Mouse (Mus musculus): ENCODE measurements around the gene Cys1.

Gene Cys1

DNA sequence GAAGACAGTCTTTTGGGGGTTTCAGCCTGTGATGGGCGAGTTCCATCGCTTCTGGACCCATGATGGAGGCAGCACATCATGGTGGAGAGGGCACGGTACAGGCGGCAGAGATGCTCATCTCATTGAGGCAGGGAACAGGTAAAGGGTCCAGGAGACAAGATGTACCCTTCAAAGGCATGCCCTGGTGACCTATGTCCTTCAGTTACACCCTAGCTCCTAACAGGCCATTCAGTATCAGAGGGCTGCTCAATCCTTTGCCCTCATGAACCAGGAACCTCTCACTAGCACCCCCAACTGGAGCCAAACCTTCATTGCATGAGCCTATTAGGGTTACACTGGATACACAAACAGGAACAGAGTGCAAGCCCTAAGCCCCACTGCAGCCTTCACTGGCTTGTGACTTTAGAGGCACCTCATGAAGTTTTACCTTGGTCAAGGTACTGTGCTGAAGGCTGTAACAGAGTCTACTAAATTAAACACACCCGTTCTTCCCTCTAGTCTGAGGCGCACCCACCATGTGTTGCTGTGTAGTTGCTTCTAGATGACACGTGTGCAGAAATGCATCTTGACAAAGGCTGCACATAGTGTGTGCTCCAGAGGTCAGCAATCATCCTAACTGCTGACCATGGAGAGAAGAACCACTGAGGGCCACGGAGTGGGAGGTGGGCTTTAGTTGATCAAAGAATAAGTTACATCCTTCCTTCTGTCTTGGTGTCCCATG is 16.0 kb upstream of the Cys1 start:
- DNase-seq = no peak

DNA sequence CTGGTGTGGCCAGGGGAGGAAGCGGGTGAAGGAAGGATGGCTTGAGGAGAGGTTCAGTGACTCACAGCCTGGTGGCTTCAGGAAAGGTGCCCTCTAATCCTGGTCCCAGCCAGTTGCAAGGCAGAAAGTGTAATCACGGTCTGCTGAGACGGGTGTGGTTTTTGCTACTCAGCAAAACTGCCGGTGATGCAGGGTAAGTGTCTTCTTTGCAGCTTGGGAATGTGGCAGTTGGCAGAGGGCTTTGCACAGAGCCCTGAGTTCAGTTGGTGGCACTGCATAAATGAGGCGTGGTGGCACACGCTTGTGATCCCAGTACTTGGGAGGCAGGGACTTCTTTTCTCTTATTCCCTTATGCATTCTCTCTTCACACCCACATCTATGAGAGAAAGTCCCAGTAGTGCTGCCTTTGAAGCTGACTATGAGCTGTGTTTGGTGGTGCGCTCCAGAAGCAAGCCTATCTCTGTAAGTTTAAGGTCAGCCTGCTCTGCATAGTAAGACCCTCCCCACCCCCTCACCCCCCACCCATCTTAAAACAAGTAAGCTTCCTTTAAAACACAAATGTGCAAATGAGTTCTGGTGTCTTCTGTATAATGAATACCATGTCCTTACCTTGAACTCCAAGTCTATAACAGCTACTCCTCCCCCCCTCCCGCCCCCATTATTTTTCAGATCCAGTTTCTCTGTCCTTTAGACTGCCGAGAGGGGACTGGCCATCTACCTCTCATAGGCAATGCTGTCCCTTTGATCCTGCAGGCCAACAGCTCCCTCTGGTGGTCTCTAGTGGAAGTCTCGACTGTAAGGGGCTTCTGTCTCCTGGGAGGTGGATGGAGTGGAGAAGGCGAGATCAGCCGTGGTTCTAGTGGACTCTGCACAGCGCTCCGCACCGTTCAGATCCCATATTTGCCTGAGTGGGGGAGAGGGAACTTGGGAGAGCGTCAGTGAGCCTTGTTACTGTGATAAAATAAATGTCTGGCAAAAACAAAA is 15.2 kb upstream of the Cys1 start:
- peak; percentile 92 for DNase-seq

DNA sequence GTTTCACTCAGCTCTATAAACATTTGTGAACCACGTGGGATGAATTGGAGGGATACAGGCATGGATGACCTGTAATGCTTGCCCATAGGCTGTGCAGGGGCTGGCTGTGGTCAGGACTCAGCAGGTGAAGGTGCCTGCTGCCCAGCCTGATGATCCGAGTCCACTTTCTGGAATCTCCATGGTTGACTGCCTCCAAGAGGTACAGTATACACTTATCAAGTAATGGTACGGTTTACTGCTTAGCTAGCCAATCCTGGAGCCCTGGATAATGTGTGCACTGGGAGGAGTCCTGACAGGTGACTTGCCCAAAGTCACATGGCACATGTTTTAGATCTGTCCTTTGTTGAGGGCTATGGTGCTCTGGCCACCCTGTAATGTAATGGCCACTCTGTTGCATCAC is 8.7 kb upstream of the Cys1 start:
- no peak for DNase-seq

DNA sequence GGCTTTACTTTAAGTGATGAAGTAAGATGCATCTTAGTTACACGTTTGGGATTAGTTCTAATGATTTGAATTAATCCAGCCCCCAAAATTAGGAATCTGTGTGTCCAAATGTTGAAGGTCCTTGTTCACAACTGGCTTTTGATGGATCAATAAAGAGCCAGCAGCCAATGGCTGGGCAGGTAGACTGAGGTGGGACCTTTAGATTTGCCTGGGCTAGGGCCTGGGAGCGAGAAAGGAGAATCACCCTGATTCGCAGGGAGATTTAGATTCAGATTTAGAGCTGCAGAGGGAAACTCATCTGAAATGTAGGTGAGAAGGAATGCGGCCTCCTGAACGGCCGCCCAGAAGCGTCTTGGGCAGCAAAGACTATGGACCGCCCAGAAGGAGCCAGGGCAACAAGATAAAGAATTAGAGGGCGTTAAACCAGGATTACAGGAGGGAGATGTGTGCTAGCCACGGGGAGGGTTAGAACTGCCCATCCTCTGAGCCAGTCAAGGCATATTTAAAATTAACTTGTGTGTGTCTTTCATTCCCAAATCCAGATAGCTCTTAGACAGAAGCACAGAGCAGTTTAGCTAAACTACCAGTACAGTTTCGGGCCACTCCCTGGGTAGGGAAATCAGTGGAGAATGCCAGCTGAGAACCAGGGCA is 5.2 kb upstream of the Cys1 start:
- no peak for DNase-seq

DNA sequence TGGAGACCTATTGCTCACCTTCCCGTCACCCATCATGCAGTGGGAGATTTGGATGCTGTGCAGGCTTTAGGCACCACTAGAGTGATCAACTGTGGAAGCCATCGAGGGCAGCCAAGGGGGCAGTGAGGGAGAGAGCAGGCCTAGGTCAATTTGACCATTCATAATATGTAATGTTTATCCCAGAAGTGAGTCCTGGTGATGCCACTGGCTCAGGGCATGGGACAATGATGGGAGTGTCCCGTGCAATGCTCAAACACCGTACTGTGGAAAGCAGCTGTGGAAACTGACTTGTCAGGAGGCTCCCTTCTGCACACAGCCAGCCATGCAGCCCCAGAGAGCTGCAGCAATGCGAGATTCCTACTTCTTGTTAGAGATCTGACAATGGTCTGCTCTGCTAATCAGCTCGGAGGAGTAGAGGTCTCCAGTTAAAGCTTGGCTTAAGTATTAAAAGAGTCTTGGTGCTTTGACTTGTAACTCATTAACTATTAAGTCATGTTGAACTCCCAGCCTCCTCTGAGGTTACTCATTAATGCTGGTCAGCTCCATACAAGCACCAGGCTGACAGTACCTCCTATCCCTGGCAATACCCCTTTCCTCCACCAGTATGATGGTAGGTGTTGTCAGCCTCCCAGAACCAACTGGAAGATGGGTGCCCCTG is 4.6 kb upstream of the Cys1 start:
- no peak for DNase-seq

DNA sequence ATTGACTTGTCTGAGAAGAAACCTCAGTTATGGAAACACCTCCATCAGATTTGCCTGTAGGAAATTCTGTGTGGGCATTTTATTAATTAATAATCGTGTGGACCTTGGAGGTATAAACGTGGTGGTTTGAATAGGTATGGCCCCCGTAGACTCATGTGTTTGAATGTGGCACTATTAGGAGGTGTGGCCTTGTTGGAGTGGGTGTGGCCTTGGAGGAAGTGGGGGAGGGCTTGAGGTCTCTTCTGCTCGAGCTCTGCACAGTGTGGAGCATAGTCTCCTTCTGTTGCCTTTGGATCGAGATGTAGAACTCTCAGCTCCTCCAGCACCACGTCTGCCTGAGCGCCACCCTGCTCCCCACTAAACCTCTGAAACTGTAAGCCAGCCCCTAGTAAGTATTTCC is 1.8 kb upstream of the Cys1 start:
- no peak for DNase-seq

DNA sequence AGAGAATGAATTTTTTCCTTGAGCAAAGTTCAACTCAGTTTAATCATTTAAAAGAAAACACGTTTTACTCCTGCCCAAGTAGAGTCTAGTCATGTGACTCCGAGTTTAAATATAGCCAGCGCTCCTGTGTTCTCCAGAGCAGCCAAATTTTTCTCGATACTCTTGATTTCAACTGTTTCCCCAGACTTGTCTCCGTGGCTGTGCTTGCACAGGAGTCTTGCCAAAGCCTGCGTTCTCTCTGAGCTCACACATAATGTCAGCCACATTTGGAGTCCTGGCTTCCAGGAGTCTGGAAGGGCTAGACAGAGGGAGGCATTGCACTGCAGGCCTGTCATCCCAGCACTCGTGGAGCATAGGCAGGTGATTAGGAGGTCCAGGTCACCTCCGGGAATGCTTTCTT is 950 bp upstream of the Cys1 start:
- DNase-seq = no peak

DNA sequence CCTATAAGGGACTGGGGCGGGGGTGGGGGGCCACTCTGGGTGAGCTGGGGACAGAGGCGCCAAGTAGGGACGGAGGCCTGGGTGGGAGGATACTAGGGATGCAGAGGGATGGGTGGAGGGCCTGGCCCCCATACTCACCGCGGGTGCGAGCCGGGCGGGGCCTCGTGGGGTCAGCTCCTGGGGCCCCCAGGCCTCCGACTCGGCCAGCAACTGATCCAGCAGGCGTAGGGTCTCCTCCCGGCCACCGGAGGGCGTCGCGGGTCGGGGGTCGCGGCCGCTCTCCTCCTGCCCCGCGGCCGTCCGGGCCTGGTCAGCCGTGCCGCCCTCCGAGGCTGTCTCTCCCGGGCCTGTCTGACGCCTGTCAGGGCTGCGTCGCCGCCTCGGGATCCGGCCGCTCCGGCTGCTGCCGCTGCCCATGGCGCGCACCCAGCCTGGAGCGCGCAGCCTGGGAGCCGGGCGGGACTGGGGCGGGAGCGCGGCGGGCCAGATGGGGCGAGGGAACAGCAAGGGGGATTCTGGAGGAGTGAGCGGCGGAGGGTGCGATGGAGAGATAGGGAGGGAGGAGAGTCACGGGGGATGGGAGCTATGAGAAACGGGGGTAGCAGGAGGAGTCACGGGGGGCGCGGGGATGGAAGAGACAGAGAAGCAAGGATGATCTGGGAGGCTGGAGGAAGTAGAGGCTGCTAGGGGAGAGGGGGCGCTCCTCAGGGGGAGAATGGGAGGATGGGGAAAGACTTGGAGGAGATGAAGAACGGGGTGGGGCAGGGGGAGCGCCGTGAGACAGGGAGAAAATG is 924 bp downstream of the Cys1 start:
- DNase-seq = peak; percentile 77

DNA sequence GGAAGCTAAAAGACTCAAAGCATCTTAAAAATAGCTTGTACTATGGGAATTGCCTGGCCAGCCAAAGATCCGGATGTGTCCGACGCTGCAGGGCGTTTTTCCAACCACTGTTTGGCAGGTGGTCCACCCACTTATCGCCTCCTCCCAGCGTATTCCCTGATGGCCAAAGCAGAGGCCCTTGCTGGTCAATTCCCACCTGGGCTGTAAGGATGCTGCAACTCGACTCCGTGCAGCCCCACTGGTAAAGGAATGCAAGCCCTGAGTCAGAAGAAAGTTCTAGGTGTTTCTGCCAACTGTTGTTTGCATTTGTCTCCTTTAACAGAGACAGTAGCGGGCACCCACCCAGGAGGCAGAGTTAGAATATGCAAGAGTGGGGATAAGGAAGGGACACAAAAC is 1.5 kb downstream of the Cys1 start:
- DNase-seq = no peak

DNA sequence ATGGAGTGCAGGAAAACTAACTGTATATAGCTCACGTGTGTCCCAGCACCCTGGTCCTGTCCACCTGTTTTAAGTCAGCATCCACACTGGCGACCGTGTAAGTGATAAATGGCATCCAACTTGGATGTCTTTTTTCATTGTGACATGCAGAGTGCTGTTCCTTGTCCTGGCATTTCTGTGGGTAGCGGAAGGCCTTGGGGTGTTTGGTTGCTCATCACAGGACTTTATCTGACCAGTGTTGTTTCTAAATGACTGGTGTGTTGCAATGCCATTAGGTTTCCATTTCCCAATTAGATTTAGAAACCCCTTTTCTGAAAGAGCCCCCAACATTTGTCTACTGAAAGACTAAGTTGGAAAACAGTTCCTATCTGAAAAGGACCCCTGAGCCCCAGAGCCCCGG is 19.5 kb downstream of the Cys1 start:
- DNase-seq = no peak

DNA sequence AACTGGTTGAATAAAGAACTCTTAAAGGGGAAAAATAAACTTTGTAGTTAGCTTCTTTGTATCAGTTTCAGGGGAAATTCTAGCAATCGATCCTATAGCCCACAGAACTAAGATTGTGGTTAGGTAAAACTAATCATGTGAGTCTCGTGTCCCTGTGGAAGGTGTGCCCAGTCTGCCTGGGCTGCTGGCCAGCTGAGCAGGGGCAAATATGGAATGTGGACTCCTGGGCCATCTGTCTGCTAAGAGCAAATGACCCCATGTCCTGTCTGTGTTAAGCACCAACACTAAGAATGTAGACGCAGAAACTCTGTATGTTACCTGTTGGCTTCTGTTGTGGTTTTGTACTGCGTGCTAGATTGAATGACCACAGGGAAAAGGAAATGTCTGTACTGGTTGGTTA is 20.5 kb downstream of the Cys1 start:
- no peak for DNase-seq

DNA sequence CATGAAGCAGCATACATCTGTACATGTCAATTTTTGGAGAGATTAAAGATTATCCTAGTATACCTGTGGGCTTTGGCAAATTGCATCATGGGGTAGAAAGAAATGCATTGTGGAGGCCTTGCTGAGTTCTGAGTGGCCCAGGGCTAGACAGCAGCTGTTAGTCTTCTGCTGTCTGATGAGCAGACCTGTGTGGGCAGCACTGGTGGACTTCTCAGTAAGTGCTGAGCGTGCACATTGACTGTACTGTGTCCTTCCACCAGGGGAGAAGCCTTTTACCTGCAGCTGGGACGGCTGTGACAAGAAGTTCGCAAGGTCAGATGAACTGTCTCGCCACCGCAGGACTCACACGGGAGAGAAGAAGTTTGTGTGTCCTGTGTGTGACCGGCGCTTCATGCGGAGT is 21.7 kb downstream of the Cys1 start:
- no peak for DNase-seq

DNA sequence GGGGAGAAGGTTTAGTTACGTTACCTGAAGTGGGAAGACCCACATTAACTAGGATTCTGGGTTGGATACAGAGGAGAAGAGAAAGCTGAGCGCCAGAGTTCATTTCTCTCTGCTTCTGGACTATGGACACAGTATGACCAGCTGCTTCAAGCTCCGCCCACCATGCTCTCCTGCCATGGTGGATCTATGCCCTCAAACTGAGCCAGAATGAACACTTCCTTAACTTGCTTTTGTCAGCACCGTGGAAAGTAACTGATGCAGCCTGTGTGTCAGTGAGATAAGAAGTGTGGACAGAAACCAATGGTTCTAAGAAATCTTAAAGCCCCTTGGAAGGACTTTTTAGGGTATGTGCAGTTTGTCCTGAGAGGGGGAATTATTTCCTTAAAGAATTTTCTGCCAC is 22.6 kb downstream of the Cys1 start:
- DNase-seq = no peak

DNA sequence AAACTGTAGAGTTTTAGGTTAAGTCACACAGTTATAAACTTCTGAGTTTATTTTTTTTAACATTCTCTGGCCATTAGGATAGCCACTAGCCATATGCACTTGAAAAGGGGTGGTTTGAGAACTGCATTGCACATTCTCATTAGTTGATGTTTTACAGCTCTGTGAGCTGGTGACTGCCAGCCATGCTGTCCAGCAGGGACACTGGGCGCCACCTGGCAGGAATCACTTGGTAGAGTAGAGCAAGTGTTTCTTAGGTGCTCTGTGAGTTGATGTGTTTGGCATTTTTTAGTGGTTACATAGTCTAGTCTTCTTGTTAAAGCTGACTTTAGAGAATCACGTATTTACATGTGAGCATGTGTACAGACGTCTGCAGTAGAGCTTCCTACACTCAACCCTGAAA is 25.2 kb downstream of the Cys1 start:
- no peak for DNase-seq

DNA sequence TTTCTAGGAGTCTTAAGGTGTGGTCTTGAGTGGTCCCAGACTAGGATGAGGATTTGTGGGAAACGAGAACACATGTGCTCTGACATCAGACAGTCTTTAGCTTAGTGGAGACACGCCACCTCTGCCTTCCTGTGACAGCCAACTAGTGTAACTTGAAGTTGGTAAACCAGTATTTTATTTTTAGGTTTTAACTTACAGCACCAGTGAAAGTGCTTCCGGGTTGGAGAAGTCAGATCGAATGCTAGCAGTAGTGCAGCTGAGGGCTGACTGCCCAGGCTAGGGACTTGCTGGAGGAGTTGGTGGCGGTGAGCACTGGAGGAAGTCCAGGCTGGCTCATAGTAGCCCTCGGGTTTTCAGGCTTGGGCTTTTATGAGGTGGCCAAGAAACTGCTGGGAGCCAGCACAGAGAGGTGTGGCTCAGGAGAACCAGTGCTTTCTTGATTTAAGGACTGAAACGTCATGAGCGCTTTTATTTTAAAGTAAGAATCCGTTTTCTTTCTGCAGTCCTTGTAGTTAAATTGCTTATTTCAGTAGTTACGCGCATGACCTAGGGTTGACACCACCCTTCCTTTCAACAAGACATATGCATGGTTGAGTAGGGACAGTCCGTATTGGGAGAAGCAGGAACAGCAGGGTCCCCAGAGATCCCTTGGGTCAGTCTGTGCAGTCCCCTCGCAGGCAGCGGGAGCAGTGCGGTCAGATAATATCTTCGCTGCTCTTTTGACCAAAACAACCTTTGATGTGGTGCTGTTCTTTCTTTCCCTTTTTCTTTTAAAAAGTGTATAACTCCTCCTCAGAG is 27.3 kb downstream of the Cys1 start:
- no peak for DNase-seq

DNA sequence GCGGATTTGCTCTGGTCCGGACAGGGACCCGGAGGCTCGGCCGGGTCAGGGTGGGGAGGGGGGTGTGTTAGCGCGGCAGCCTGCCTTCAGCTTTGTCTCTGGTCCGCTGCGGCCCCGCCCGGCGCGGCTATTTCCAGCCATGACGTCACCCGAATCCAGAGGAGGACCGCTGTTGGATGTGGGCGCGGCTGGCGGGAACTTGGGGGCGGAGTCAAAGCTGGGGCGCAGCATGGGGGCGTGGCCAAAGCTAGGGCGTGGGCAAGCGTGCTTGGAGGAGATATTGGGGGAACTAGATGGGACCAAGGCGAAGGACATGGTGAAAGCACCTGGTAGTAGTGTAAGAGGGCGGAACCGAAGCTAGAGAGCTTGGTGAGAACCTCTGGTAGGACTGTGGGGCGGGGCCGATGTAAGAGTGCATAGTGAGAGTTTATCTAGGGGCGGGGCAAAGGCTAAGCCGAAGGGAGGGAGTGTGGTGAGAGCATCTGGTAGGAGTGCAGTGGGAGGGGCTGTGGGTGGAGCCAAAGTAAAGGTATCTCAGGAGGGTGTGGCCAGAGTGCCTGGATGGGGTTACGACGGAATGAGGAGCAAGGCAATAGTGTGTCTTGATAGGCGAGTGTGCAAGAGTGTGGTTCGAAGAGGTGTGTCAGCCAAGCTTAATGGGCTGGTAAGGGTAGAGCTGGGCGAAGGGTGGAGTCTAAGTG is 29.8 kb downstream of the Cys1 start:
- DNase-seq = peak; percentile 94

DNA sequence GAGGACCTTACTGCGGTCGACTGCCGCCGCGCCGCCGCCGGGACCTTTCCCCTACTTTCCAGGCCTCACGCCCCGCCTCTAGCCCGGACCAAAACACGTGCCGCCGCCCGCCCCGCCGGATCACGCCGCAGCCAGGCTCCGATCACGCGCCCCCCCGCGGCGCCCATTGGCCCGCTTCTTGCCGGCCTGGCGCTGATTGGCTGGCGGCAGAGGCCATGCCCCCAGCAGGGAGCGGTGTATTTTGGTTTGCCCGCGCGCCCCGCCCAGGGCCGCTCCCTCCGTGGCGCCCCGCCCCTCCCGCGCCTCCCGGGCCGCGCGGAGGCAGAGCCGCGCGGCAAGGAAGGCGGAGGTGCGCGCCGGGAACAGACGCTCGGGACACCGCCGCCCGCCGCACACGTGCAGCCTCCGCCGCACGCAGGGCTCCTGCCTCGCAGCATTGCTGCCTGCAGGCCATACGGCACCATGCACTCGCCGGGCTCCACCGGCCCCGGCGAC is 30.5 kb downstream of the Cys1 start, which contains the start of gene Klf11:
Gene Klf11 (plus strand): TSS at position 212 of the 495 bp plus-strand sequence.
- peak; percentile 98 for DNase-seq

DNA sequence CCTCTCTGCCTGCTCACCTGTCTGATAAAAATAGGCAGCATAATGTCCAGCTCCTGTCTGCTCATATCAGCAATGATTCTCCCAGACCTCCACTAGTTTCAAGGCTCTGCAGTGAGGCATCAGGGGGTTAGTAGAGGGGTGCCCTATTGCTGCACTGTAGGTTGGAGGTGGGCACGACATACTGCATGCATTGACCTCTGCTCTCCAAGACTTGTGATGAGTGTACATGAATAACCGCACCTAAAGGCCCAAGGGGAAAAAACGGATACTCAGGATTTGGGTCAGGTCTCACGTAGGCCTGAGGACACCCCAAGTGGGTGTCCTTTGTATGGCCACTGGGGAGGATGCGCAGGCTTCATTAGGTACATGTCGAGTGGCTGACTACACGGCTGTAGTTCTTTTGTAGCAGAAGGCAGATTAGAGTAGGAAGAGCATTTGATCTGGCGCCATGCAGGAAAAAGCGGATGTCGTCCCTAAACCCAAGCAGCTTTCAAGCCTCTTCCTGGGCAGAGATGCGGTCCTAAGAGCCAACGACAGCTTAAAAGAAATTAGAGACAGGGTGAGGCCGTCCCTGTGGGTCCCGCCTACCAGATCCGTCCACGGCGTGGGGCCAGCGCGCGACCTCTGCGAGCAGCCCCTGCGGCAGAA is 31.1 kb downstream of the Cys1 start:
- no peak for DNase-seq

DNA sequence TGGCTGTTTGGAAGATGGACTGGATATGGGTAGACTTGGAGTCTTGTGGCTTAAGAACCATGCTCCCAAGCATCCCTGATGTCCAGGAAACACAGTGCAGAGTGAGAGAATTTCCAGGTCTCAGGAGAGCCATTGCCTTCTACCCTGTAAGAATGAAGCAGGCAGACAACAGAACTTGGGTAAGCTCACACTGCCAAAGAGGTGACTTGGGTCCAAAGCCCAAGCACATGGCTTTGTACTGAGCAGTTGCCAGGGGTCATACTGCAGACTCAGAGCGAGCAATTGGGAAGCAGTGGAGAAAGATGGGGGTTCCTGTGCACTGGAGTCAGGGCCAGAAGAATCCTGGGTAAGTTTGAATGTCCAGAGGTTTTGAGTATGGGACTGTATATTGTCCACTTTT is 33.5 kb downstream of the Cys1 start:
- DNase-seq = no peak

DNA sequence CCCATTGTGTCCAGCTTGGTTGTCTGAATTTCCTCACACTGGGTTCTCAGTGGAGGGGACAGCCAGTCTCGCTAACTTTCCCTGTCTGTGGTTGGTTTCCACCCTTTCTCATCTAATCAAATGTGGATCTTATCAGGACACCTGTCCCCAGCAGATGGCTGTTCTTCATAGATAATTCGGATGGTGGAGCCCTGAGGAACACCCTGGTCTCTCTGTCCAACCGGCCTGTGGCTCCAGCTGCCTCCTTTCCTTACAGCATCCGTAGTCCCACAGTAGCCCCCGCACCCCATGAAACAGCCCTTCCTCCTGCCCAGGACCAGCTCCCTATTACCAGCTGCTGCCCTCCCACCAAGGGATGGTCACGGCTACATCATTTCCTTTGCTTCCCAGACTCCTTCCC is 35.7 kb downstream of the Cys1 start:
- DNase-seq = no peak
